Mouse (Mus musculus): ENCODE data around the gene Mat1a.

The Mat1a gene

DNA sequence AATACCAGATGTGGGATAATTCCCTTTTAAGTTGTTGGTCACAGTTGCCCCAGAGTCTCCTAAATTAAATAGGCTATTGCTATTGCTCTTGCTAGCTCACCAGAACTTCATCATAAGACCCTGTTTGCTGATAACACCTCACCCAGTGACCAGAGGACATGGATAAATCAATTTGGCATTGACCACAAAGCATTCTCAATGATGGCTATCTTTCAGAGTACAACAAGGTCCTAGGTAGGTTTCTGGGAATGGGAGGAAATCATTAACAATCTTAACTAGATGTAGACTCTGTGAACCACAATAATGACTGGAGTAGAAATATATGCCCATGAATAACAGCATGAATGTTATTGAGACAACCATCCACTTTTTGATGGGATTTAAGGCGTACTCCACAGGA, 35.9 kb downstream of the Mat1a start:
- DNase-seq (ENCODE audit: low spot score in 2 of 2): no peak

DNA sequence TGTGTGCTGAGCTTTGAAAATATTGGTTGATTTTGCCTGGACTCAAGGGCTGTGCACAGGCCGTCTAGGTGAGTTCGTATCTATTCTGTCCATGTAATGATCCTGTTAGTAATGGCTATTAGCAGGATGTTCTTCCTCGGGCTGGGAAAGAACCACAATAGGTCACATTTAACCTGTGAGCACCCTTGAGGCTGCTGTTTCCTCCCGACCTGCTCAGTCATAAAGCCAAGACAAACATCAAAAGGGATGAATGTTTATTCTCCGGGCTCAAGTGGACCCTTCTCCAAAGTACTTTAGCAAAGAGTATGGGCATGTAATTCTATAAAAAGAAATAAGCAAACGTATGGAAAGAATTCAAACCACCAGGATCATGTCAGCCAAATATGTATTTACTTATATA, 41.2 kb downstream of the Mat1a start:
- no peak for DNase-seq (ENCODE audit: low spot score in 2 of 2)

DNA sequence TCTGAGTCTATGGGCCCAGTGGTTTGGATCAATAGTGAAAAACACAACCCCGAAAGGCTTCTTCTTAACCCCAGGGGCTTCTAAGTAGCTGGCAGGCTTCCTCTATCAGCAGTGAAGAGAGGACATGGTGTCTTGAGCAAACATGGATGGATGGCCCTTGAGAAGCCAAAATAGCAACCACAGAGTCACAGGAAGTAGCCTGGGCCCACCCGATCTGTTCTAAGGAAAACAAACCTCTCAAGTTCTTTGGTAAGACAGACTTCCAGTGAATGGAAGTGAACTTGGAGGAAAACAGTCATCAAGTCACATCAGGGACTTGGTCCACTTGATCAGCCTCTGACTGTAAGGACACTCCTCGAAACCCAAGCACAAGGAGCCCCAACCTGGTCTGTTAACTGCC, 42.1 kb downstream of the Mat1a start:
- DNase-seq (ENCODE audit: low spot score in 2 of 2): no peak

DNA sequence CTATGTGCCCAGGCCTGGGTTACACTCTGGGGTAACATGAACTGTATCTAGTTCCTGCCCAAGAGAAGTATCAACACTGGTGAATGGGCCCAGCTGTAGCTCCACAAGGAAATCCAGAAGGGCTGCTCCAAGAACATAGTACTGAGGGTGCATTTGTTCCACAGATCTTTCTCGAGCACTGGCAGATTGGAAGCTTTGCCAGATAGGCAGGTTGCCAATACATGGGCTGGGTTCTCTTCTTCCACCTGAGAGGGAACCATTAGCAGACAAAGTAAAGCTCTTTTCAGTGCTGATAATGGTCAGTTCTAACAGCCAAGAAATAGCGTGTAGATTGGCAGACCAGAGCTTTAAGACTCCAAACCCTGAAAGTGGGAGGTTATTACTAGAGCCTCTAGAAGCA, 42.5 kb downstream of the Mat1a start:
- no peak for DNase-seq (ENCODE audit: low spot score in 2 of 2)

DNA sequence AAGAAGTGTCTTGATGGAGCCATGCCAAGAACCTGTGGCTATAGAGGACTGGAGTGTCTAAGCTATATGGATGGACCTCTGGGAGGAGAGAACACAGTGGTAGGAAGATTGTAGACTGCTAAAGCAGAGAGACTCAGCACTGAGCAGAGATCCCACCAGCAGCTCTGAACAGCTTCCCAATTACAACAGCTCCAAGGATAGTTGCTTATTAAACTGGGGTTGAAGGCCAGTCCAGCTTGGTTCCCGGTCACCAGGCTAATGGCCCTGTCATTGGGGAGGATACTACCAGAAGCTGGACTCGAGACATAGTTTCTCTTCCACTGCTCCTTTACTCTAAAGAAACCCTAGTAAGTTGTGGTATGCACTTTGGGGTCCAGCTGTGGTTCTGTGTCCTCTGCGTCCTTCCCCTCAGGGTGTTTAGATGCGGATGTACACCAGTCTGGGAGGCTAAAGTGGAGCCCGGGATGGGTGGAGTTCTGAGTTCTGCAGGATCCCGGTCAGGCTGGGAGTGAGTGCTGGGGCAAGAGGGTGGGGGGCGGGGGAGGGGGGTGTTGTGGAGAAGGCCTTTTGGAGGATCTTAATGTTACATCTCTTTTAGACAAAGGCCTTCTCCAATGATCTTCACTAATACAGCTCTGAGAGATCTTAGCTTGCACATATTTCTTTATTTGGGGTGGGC, 46.5 kb downstream of the Mat1a start, which contains the start of gene Mbl1:
Mbl1 (plus strand) TSS at position 239 of the 679 bp plus-strand sequence.
- DNase-seq (ENCODE audit: low spot score in 2 of 2): no peak

- DNase-seq (ENCODE audit: low spot score in 2 of 2): no peak
Measured at GRCm38 (mm10) chr14:41160076-41160475, 55.2 kb downstream of the Mat1a start.

DNA sequence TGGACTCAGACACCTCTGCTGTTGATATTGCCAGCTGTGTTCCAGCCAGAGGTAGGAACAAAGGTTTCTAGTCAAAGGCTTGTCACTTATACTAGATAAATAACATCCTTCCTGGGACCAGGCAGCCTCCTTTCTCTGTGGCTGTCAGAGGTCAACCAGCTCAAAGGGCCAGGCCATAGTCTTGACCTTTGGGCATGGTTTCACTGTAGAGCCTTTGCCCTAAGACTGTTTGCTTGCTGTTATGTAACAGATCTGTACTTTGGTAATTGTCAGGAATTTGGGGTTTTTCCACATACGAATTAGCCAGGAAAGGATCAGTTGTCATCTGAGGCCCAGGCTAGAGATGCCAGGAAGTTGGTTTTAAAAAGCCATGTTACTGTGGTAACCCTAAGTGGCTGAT, 55.9 kb downstream of the Mat1a start:
- peak in 1 of 2 experiments; percentile 5 for DNase-seq (ENCODE audit: low spot score in 2 of 2)

GRCm38 (mm10) chr14:41162663-41163062, 57.8 kb downstream of the Mat1a start:
- DNase-seq (ENCODE audit: low spot score in 2 of 2): no peak

DNA sequence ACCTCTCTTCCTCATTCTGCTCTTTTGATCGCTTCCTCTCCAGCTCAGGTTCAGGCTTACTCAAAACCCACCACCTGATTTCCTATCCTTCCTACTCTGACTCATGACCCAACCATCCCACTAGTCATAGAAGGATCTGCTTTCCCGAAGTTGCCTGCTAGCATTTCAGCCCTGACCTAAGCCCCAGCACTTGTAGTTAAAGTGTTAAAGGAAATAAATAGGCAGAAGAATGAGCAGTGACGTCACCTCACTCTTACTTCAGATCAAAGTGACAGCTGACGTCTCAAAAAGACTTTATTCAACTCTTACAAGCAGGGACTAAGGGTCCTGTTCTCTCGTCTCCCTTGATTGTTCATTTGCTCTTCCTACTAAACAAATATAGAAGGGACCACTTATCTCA, 62.4 kb downstream of the Mat1a start:
- no peak for DNase-seq (ENCODE audit: low spot score in 2 of 2)

DNA sequence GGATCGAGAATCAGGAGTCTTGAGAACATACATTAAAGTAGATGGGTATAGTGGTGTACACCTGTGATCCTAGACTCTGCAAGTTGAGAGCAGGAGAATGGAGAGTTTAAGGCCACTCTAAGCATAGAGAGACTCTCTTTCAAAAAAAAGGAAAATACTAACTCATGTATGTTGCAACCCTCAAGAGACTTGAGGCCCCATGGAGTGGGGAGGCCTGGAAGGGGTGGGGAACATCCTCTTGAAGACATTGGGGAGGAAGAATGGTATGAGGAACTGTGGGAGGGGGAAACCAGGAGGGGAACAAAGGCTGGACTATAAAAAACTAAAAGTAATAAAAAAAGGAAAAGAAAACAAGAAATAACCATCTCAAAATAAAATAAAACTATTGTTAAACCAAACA, 63.7 kb downstream of the Mat1a start:
- no peak for DNase-seq (ENCODE audit: low spot score in 2 of 2)

- no peak for DNase-seq (ENCODE audit: low spot score in 2 of 2)
Measured at GRCm38 (mm10) chr14:41170514-41170913, 65.7 kb downstream of the Mat1a start.
